Mouse (Mus musculus) heart, postnatal 0 days (tissue): Measurements from ENCODE around the gene Blzf1. TPM values are rescaled to one million over a fixed set of nuclear protein-coding genes. Genes with fewer than 3 reads are reported as not detected.

Experiments
- ATAC-seq: fragments of 200-750 bp; cut with Nextera tagmentation; 2 replicates; pipeline ENCODE4 v1.8.0; 2017; ENCODE audit warnings: low read depth, moderate number of reproducible peaks, moderate library complexity; ENCODE audit not compliant: insufficient read depth
- DNase-seq: peaks from one replicate; pipeline ENCODE4 v3.0.0-alpha.2; 2016; ENCODE audit warnings: low spot score
- H3K27ac ChIP-seq: fragments of 300-500 bp; sonication (generic); 2 replicates; pipeline ENCODE4 v1.5.1; 2014; ENCODE audit warnings: low read depth, mild to moderate bottlenecking
- H3K27me3 ChIP-seq: fragments of 300-500 bp; sonication (generic); 2 replicates; pipeline ENCODE4 v1.6.1; 2014; ENCODE audit warnings: low read length, mixed read lengths; ENCODE audit not compliant: control insufficient read depth, insufficient read depth
- H3K36me3 ChIP-seq: fragments of 300-500 bp; sonication (generic); replicated peaks from 2 replicates; pipeline ENCODE4 v1.6.1; 2014; ENCODE audit warnings: low read length, mixed read lengths; ENCODE audit not compliant: control insufficient read depth, insufficient read depth
- H3K4me1 ChIP-seq: fragments of 300-500 bp; sonication (generic); 2 replicates; pipeline ENCODE4 v1.6.1; 2014; ENCODE audit warnings: antibody characterized with exemption; ENCODE audit not compliant: control insufficient read depth, insufficient read depth
- H3K4me2 ChIP-seq: fragments of 300-500 bp; sonication (generic); 2 replicates; pipeline ENCODE4 v1.6.1; 2014; ENCODE audit warnings: low read depth, mild to moderate bottlenecking, low read length, moderate library complexity
- H3K4me3 ChIP-seq: fragments of 300-500 bp; sonication (generic); 2 replicates; pipeline ENCODE4 v1.5.1; 2014; ENCODE audit warnings: low read depth, low read length
- H3K9ac ChIP-seq: fragments of 300-500 bp; sonication (generic); replicated peaks from 2 replicates; pipeline ENCODE4 v1.6.1; 2014; ENCODE audit warnings: low read depth, low read length, mixed read lengths
- H3K9me3 ChIP-seq: fragments of 300-500 bp; sonication (generic); replicated peaks from 2 replicates; pipeline ENCODE4 v1.6.1; 2016; ENCODE audit warnings: low read length; ENCODE audit not compliant: control insufficient read depth
- CTCF ChIP-seq: IDR thresholded peaks from 2 replicates; pipeline ENCODE4 v1.5.1; 2016; ENCODE audit warnings: antibody characterized with exemption, control low read depth, low read depth
- EP300 ChIP-seq: IDR thresholded peaks from 2 replicates; pipeline ENCODE4 v1.6.1; 2016; ENCODE audit warnings: antibody characterized with exemption, low read depth
- WGBS: fragments of 180-500 bp; shearing (Covaris S2); extraction: QIAGEN DNeasy Blood & Tissue Kit; methylation state at CpG from one replicate; pipeline ENCODE4 v1.1.7; 2014; 5-methylcytosine and 5-hydroxymethylcytosine counted together
- polyA plus RNA-seq: library from polyadenylated mRNA; unstranded; fragments of >200 nt; fragmentation: Nextera tagmentation; extraction: Ambion mirVana; gene quantifications from 2 replicates; pipeline ENCODE4 v1.2.1, GENCODE M21; 2015
- total RNA-seq: library from RNA; depleted of rRNA; stranded (reverse); fragments of >200 nt; gene quantifications from 2 replicates; pipeline ENCODE4 v1.2.3, GENCODE M21; 2014; ENCODE audit warnings: low replicate concordance

The Blzf1 gene
- total and polyA plus RNA-seq, 2 experiments from 2014 or later = 16.3 to 27.3 TPM

DNA sequence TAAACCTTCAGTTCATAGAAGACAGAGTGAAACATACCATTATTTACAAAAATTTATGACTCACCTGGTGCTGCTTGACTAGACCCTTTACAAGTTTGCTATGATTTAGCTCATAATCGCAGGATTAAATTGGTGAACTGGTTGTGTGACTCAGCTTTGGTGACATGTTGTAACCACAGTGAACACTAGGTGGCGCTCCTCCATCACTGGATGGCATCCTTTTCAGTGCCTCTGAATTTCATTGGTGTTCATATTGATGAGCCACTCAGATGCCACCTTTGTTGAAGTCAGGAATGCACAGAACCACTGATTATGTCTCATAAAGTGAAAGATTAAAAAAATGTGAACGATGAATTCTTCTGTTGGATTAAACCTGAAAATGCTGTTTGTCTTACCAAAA, 9.4 kb upstream of the Blzf1 start:
- TF ChIP-seq CTCF (peak; percentile 98), EP300 (no peak)
- WGBS = 21% methylated on average over 3 of the region's 3 CpGs
- Histone ChIP-seq H3K9me3 (no peaks in the 10 kb centered on the region), H3K9ac (no peak overlapping the region), H3K27ac (no peak overlapping the region), H3K36me3 (peaks cover 12% of the 10 kb centered on the region; the same call in 1 of the 2 replicates), H3K4me3 (no peak overlapping the region), H3K4me1 (no peaks in the 10 kb centered on the region; the same call in 1 of the 2 replicates), H3K27me3 (no peaks in the 10 kb centered on the region), H3K4me2 (no peak overlapping the region)
- ATAC-seq (0 out of 2 replicates have a peak, but pooled peaks have one; percentile 30), DNase-seq (peak; percentile 53)

GRCm38 (mm10) chr1:164315266-164315665, 8.0 kb upstream of the Blzf1 start:
- DNase-seq (no peak), ATAC-seq (no peak)
- H3K4me3 ChIP-seq = no peak overlapping the region
- H3K27ac ChIP-seq = no peak overlapping the region
- WGBS = 83% methylated on average over 8 of the region's 8 CpGs
- TF ChIP-seq CTCF (peak; percentile 50), EP300 (no peak)
- H3K9ac ChIP-seq = no peak overlapping the region
- H3K4me1 ChIP-seq = no peaks in the 10 kb centered on the region
- H3K36me3 ChIP-seq = peaks cover 12% of the 10 kb centered on the region; the same call in 1 of the 2 replicates
- no peaks in the 10 kb centered on the region for H3K9me3 ChIP-seq
- no peak overlapping the region for H3K4me2 ChIP-seq
- no peaks in the 10 kb centered on the region for H3K27me3 ChIP-seq

GRCm38 (mm10) chr1:164314085-164314484, 6.8 kb upstream of the Blzf1 start:
- TF ChIP-seq CTCF = no peak
- TF ChIP-seq EP300 = no peak
- no peak overlapping the region for H3K9ac ChIP-seq
- H3K27ac ChIP-seq = no peak overlapping the region
- no peaks in the 10 kb centered on the region for H3K4me1 ChIP-seq
- no peak overlapping the region for H3K4me3 ChIP-seq
- no peak for ATAC-seq
- no peaks in the 10 kb centered on the region for H3K9me3 ChIP-seq
- H3K36me3 ChIP-seq = peaks cover 12% of the 10 kb centered on the region; the same call in 1 of the 2 replicates
- 90% methylated on average over 5 of the region's 5 CpGs for WGBS
- no peak overlapping the region for H3K4me2 ChIP-seq
- DNase-seq = no peak
- no peaks in the 10 kb centered on the region for H3K27me3 ChIP-seq

- Histone ChIP-seq H3K36me3 (peaks cover 14% of the 10 kb centered on the region; the same call in 1 of the 2 replicates), H3K4me2 (peak overlapping the region; percentile 79), H3K27me3 (no peaks in the 10 kb centered on the region), H3K9me3 (no peaks in the 10 kb centered on the region), H3K9ac (peak overlapping the region; percentile 56), H3K4me1 (peaks cover 5% of the 10 kb centered on the region; the same call in 1 of the 2 replicates), H3K27ac (no peak overlapping the region), H3K4me3 (peak overlapping the region; percentile 89)
- ATAC-seq (no peak), DNase-seq (no peak)
- 10% methylated on average over 10 of the region's 10 CpGs for WGBS
- no peak for TF ChIP-seq CTCF
- TF ChIP-seq EP300 = no peak
Observed at GRCm38 (mm10) chr1:164307922-164308321, 633 bp upstream of the Blzf1 start.

- Histone ChIP-seq H3K4me1 (peaks cover 5% of the 10 kb centered on the region; the same call in 1 of the 2 replicates), H3K4me3 (no peak within 1 kb of the TSS), H3K27ac (no peak within 1 kb of the TSS), H3K36me3 (peaks cover 42% of the 10 kb centered on the region), H3K9me3 (no peaks in the 10 kb centered on the region), H3K27me3 (no peaks in the 10 kb centered on the region), H3K9ac (no peak within 1 kb of the TSS), H3K4me2 (no peak within 1 kb of the TSS)
- WGBS = 87% methylated on average over 5 of the region's 5 CpGs
- TF ChIP-seq CTCF = no peak
- no peak for TF ChIP-seq EP300
- DNase-seq = no peak
- no peak for ATAC-seq
Observed at GRCm38 (mm10) chr1:164303821-164304220, 3.5 kb downstream of the Blzf1 start, which contains the start of gene Nme7. Gene Nme7 (plus strand): TSS chr1:164304121.

DNA sequence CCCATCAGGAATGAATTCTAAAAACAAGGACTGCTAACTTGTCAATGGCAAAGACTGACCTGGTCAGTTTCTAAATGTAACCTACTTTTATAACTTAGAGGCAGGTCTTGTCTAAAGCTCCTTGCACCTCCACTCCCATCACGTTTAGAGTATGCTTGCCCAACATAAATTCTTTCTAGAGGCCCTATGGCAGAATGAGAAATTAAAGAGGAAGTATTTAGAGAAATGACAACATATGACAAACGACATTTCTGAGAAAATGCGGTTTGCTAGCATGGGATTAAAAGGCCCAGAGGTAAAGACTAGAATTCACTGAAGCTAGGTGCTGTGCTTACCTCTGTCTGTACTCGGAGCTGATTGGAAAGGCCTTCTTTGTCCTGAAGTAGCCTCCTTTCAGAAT, 5.3 kb downstream of the Blzf1 start:
- no peak for TF ChIP-seq EP300
- no peak for TF ChIP-seq CTCF
- no peak overlapping the region for H3K4me2 ChIP-seq
- H3K9me3 ChIP-seq = no peaks in the 10 kb centered on the region
- no peak overlapping the region for H3K9ac ChIP-seq
- 86% methylated on average over 4 of the region's 4 CpGs for WGBS
- 0 out of 2 replicates have a peak, but pooled peaks cover 5% of the 10 kb centered on the region for H3K4me1 ChIP-seq
- no peaks in the 10 kb centered on the region for H3K27me3 ChIP-seq
- H3K36me3 ChIP-seq = peaks cover 59% of the 10 kb centered on the region
- H3K27ac ChIP-seq = no peak overlapping the region
- DNase-seq = no peak
- no peak for ATAC-seq
- no peak overlapping the region for H3K4me3 ChIP-seq
